Mouse (Mus musculus) ES-Bruce4 (cell line): ENCODE measurements at regions not wholly inside any gene's neighbourhood (a gene's known extent, or its start where the extent isn't known, plus 50 kb on each side); places are given as distances from the start of the nearest gene placed in this dataset.

Experiments used
- CTCF ChIP-seq: IDR thresholded peaks from one replicate; pipeline ENCODE4 v1.8.1; 2011; ENCODE audit warnings: low read depth, low read length
- EP300 ChIP-seq: IDR thresholded peaks from 2 replicates; pipeline ENCODE4 v1.6.1; 2011; ENCODE audit warnings: low read depth, low read length; ENCODE audit not compliant: insufficient read depth
- POLR2A ChIP-seq: IDR thresholded peaks from one replicate; pipeline ENCODE4 v1.8.1; 2011; ENCODE audit warnings: low read length; ENCODE audit not compliant: insufficient read depth

- TF ChIP-seq CTCF (no peak), EP300 (no peak), POLR2A (no peak)
These were observed 85.6 kb upstream of the Grik1 start for GRCm38 (mm10) chr16:88375622-88376021.
